Mouse (Mus musculus): ENCODE measurements around the gene Bcr.

The Bcr gene

GRCm38 (mm10) chr10:75182151-75182774 is 121.9 kb downstream of the Bcr start:
- peak; percentile 73 for DNase-seq (ENCODE audit: low spot score)

GRCm38 (mm10) chr10:75184826-75185225 is 124.4 kb downstream of the Bcr start:
- no peak for DNase-seq (ENCODE audit: low spot score)

GRCm38 (mm10) chr10:75186551-75186950 is 126.2 kb downstream of the Bcr start:
- no peak for DNase-seq (ENCODE audit: low spot score)

- no peak for DNase-seq (ENCODE audit: low spot score)
Observed at GRCm38 (mm10) chr10:75187366-75188056, 127.1 kb downstream of the Bcr start.

GRCm38 (mm10) chr10:75191647-75192046 is 131.3 kb downstream of the Bcr start:
- DNase-seq (ENCODE audit: low spot score), result no peak

- no peak for DNase-seq (ENCODE audit: low spot score)
Observed at GRCm38 (mm10) chr10:75197817-75198216, 137.4 kb downstream of the Bcr start.

- no peak for DNase-seq (ENCODE audit: low spot score)
Observed at GRCm38 (mm10) chr10:75200733-75201132, 140.3 kb downstream of the Bcr start.

- DNase-seq (ENCODE audit: low spot score), result no peak
Observed at GRCm38 (mm10) chr10:75206192-75206591, 145.8 kb downstream of the Bcr start.

GRCm38 (mm10) chr10:75210841-75211240 is 150.4 kb downstream of the Bcr start:
- DNase-seq (ENCODE audit: low spot score), result no peak

GRCm38 (mm10) chr10:75211807-75212645 is 151.6 kb downstream of the Bcr start, which contains the start of gene Specc1l:
Gene Specc1l (plus strand): TSS chr10:75212073.
- DNase-seq (ENCODE audit: low spot score), result peak; percentile 95

- DNase-seq (ENCODE audit: low spot score), result peak; percentile 23
Observed at GRCm38 (mm10) chr10:75212981-75213380, 152.6 kb downstream of the Bcr start.

- DNase-seq (ENCODE audit: low spot score), result no peak
Observed at GRCm38 (mm10) chr10:75220722-75221121, 160.3 kb downstream of the Bcr start.

- no peak for DNase-seq (ENCODE audit: low spot score)
Observed at GRCm38 (mm10) chr10:75221936-75222610, 161.7 kb downstream of the Bcr start.

GRCm38 (mm10) chr10:75222611-75222998 is 162.2 kb downstream of the Bcr start:
- DNase-seq (ENCODE audit: low spot score), result no peak

- no peak for DNase-seq (ENCODE audit: low spot score)
Observed at GRCm38 (mm10) chr10:75224154-75224553, 163.8 kb downstream of the Bcr start.

GRCm38 (mm10) chr10:75224630-75225029 is 164.2 kb downstream of the Bcr start:
- no peak for DNase-seq (ENCODE audit: low spot score)

- DNase-seq (ENCODE audit: low spot score), result no peak
Observed at GRCm38 (mm10) chr10:75227381-75227780, 167.0 kb downstream of the Bcr start.

GRCm38 (mm10) chr10:75230572-75230971 is 170.2 kb downstream of the Bcr start:
- no peak for DNase-seq (ENCODE audit: low spot score)

GRCm38 (mm10) chr10:75231876-75232275 is 171.5 kb downstream of the Bcr start:
- DNase-seq (ENCODE audit: low spot score), result no peak

GRCm38 (mm10) chr10:75232612-75233155 is 172.3 kb downstream of the Bcr start:
- no peak for DNase-seq (ENCODE audit: low spot score)

- DNase-seq (ENCODE audit: low spot score), result no peak
Observed at GRCm38 (mm10) chr10:75233489-75233888, 173.1 kb downstream of the Bcr start.

Data from layer of hippocampus, adult 11-12 months (tissue).